Mouse (Mus musculus) testis, adult 2 months (tissue): ENCODE data around the gene Olfr1175-ps. TPM values are rescaled to one million over a fixed set of nuclear protein-coding genes. Genes with fewer than 3 reads are reported as not detected.

Experiments
- H3K27ac ChIP-seq: fragments of 200-500 bp; 2 replicates; pipeline ENCODE4 v1.5.1; 2012; ENCODE audit warnings: low read depth, low read length; ENCODE audit not compliant: control insufficient read depth, insufficient read depth
- H3K27me3 ChIP-seq: fragments of 200-500 bp; 2 replicates; pipeline ENCODE4 v1.6.1; 2012; ENCODE audit warnings: mild to moderate bottlenecking, low read length, moderate library complexity; ENCODE audit not compliant: control insufficient read depth, insufficient read depth
- H3K36me3 ChIP-seq: fragments of 200-500 bp; 2 replicates; pipeline ENCODE4 v1.6.1; 2012; ENCODE audit warnings: mild to moderate bottlenecking, low read length; ENCODE audit not compliant: control insufficient read depth, insufficient read depth
- H3K4me1 ChIP-seq: fragments of 200-500 bp; 2 replicates; pipeline ENCODE4 v1.6.1; 2012; ENCODE audit warnings: low read length; ENCODE audit not compliant: control insufficient read depth, insufficient read depth
- H3K4me3 ChIP-seq: fragments of 200-500 bp; 2 replicates; pipeline ENCODE4 v1.5.1; 2012; ENCODE audit warnings: low read depth, mild to moderate bottlenecking, low read length, moderate library complexity, mixed read lengths; ENCODE audit not compliant: control insufficient read depth
- CTCF ChIP-seq: fragments of 200-500 bp; IDR thresholded peaks from 2 replicates; pipeline ENCODE4 v1.5.1; 2012; ENCODE audit warnings: low read depth, mild to moderate bottlenecking, inconsistent platforms, low read length, moderate library complexity; ENCODE audit not compliant: control insufficient read depth, insufficient read depth, insufficient replicate concordance
- POLR2A ChIP-seq: fragments of 200-500 bp; IDR thresholded peaks from 2 replicates; pipeline ENCODE4 v1.6.1; 2012; ENCODE audit warnings: low read depth, mild to moderate bottlenecking, inconsistent platforms, low read length, moderate library complexity; ENCODE audit not compliant: control insufficient read depth
- polyA plus RNA-seq: library from polyadenylated mRNA; depleted of rRNA; stranded (reverse); fragments of >200 nt; gene quantifications from 2 replicates; pipeline ENCODE4 v1.2.3, GENCODE M21; 2012; rRNA removed

Olfr1175-ps gene
- not detected in 2 replicates for polyA plus RNA-seq

GRCm38 (mm10) chr2:88327115-88327514 lies at the start of gene Olfr1175-ps:
Gene Olfr1175-ps, minus strand, starts transcription at chr2:88327215.
- Histone ChIP-seq H3K27me3 (no peaks in the 10 kb centered on the region), H3K27ac (no peak within 1 kb of the TSS), H3K4me1 (no peaks in the 10 kb centered on the region), H3K4me3 (no peak within 1 kb of the TSS), H3K36me3 (no peaks in the 10 kb centered on the region)
- no peak for TF ChIP-seq CTCF
- TF ChIP-seq POLR2A: no peak

DNA sequence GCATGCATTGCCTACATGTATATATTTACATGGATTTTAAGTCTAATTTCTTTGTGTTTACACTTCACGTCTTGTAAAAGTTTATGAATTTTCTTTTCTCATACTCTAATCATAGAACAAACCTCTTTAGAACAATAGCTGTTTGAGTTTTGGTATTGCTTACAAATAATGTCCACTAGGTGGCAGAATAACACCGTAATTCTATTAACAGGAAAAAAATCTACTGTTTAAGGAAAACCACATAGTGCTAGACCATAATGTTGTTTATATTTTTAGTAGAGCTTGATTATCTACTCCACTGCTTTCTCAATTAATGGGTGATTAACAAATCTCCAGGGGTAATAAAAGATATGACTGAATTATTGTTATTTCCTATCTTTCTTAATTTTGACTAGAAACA lies 29.3 kb upstream of the Olfr1175-ps start:
- no peak for TF ChIP-seq POLR2A
- no peak for TF ChIP-seq CTCF
- Histone ChIP-seq H3K36me3 (no peaks in the 10 kb centered on the region), H3K4me1 (no peaks in the 10 kb centered on the region), H3K4me3 (no peak overlapping the region), H3K27me3 (no peaks in the 10 kb centered on the region), H3K27ac (no peak overlapping the region)

- Histone ChIP-seq H3K4me3 (no peak within 1 kb of the TSS), H3K27me3 (no peaks in the 10 kb centered on the region), H3K4me1 (no peaks in the 10 kb centered on the region), H3K27ac (no peak within 1 kb of the TSS), H3K36me3 (no peaks in the 10 kb centered on the region)
- TF ChIP-seq POLR2A: no peak
- no peak for TF ChIP-seq CTCF
These were observed 19.4 kb upstream of the Olfr1175-ps start, which contains the start of gene Olfr1177-ps for GRCm38 (mm10) chr2:88346392-88346791. Gene Olfr1177-ps, minus strand, starts transcription at chr2:88346492.

- H3K27ac ChIP-seq: no peak within 1 kb of the TSS
- TF ChIP-seq CTCF (no peak), POLR2A (no peak)
- H3K27me3 ChIP-seq: no peaks in the 10 kb centered on the region
- H3K36me3 ChIP-seq: no peaks in the 10 kb centered on the region
- H3K4me3 ChIP-seq: no peak within 1 kb of the TSS
- no peaks in the 10 kb centered on the region for H3K4me1 ChIP-seq
These were observed 9.4 kb upstream of the Olfr1175-ps start, which contains the start of gene Olfr1176 for GRCm38 (mm10) chr2:88336421-88336820. Gene Olfr1176, plus strand, starts transcription at chr2:88336721.

- H3K4me3 ChIP-seq: no peak within 1 kb of the TSS
- no peaks in the 10 kb centered on the region for H3K36me3 ChIP-seq
- H3K4me1 ChIP-seq: no peaks in the 10 kb centered on the region
- H3K27ac ChIP-seq: no peak within 1 kb of the TSS
- TF ChIP-seq POLR2A (no peak), CTCF (no peak)
- H3K27me3 ChIP-seq: no peaks in the 10 kb centered on the region
These were observed 12.0 kb downstream of the Olfr1175-ps start, which contains the start of gene Olfr1174-ps for GRCm38 (mm10) chr2:88315035-88315434. Gene Olfr1174-ps, minus strand, starts transcription at chr2:88315135.

DNA sequence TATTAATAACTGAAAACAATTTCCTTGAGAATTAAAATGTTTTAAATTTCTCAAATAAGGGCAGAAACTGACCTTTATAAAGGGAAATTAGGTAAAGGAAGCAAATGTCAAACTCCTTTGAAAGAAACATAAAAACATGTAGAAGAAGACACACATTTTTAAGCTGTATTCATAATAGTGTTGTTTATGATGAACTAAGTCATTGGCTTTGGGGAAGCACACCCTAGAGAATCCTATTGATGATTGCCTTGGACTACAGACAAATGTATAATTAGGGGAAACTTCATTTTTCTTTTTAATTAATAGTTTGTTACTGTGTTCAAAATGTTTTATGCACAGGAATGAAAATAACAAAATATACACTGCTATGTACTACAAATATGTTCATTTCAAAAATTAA lies 47.2 kb downstream of the Olfr1175-ps start, which contains the start of gene Olfr1173:
TSS of gene Olfr1173 (minus strand) at position 101 of the 400 bp plus-strand sequence.
- no peaks in the 10 kb centered on the region for H3K27me3 ChIP-seq
- H3K36me3 ChIP-seq: no peaks in the 10 kb centered on the region
- H3K4me1 ChIP-seq: no peaks in the 10 kb centered on the region
- TF ChIP-seq CTCF (no peak), POLR2A (no peak)
- H3K4me3 ChIP-seq: no peak within 1 kb of the TSS
- no peak within 1 kb of the TSS for H3K27ac ChIP-seq

Other genes starting within 250 kb of the Olfr1175-ps start
- gene Olfr1164, start 233.2 kb downstream of the Olfr1175-ps start, polyA plus RNA-seq: not detected in 2 replicates
- gene Olfr1166, start 198.9 kb downstream of the Olfr1175-ps start, polyA plus RNA-seq: not detected in 2 replicates
- not detected in 2 replicates for gene Olfr1167, start 172.0 kb downstream of the Olfr1175-ps start, polyA plus RNA-seq
- not detected in 2 replicates for gene Olfr1168, start 145.3 kb downstream of the Olfr1175-ps start, polyA plus RNA-seq
- gene Olfr1170, start 98.9 kb downstream of the Olfr1175-ps start, polyA plus RNA-seq: not detected in 2 replicates
- not detected in 2 replicates for gene Olfr1173, start 47.3 kb downstream of the Olfr1175-ps start, polyA plus RNA-seq
- gene Olfr1174-ps, start 12.1 kb downstream of the Olfr1175-ps start, polyA plus RNA-seq: not detected in 2 replicates
- not detected in 2 replicates for gene Olfr1176, start 9.5 kb upstream of the Olfr1175-ps start, polyA plus RNA-seq
- not detected in 2 replicates for gene Olfr1177-ps, start 19.3 kb upstream of the Olfr1175-ps start, polyA plus RNA-seq
- gene Olfr1178, start 59.8 kb upstream of the Olfr1175-ps start, polyA plus RNA-seq: not detected in 2 replicates
- not detected in 2 replicates for gene Olfr1179, start 79.2 kb upstream of the Olfr1175-ps start, polyA plus RNA-seq
- not detected in 2 replicates for gene Olfr1180, start 91.9 kb upstream of the Olfr1175-ps start, polyA plus RNA-seq
- gene Olfr1181, start 99.0 kb upstream of the Olfr1175-ps start, polyA plus RNA-seq: not detected in 2 replicates
- gene Gm13757, start 121.9 kb upstream of the Olfr1175-ps start, polyA plus RNA-seq: not detected in 2 replicates
- 0.04 TPM in 1 of 2 replicates, not detected in the other for gene Olfr1183, start 127.7 kb upstream of the Olfr1175-ps start, polyA plus RNA-seq
- not detected in 2 replicates for gene Olfr1184, start 156.4 kb upstream of the Olfr1175-ps start, polyA plus RNA-seq
- not detected in 2 replicates for gene Olfr1185-ps1, start 166.1 kb upstream of the Olfr1175-ps start, polyA plus RNA-seq
- gene Olfr1186, start 191.3 kb upstream of the Olfr1175-ps start, polyA plus RNA-seq: not detected in 2 replicates
- not detected in 2 replicates for gene Olfr1188, start 229.7 kb upstream of the Olfr1175-ps start, polyA plus RNA-seq